Mouse (Mus musculus) adrenal gland, adult 18-20 months (tissue): ENCODE measurements at regions not wholly inside any gene's neighbourhood (a gene's known extent, or its start where the extent isn't known, plus 50 kb on each side); places are given as distances from the start of the nearest gene placed in this dataset.

Experiments used
- DNase-seq, 2 experiments: peaks; one replicate each; pipeline ENCODE4 v3.0.0; 2021 to 2022; ENCODE audit warnings: low spot score in 2 of 2

GRCm38 (mm10) chr5:149338016-149338696, 73.4 kb upstream of the Medag start:
- no peak for DNase-seq

GRCm38 (mm10) chr5:149338697-149339078, 72.9 kb upstream of the Medag start:
- DNase-seq, result no peak

- no peak for DNase-seq
Measured at GRCm38 (mm10) chr5:149340361-149340760, 71.2 kb upstream of the Medag start.

GRCm38 (mm10) chr5:149341461-149341860, 70.1 kb upstream of the Medag start:
- DNase-seq, result no peak

- no peak for DNase-seq
Measured at GRCm38 (mm10) chr5:149343610-149344527, 67.7 kb upstream of the Medag start.

GRCm38 (mm10) chr5:149344528-149344855, 67.1 kb upstream of the Medag start:
- no peak for DNase-seq

GRCm38 (mm10) chr5:149345161-149345560, 66.4 kb upstream of the Medag start:
- no peak for DNase-seq

- DNase-seq, result no peak
Measured at GRCm38 (mm10) chr5:149349685-149350084, 61.9 kb upstream of the Medag start.

- peak; percentile 42 to 54 for DNase-seq
Measured at GRCm38 (mm10) chr5:149353039-149353655, 58.4 kb upstream of the Medag start.

- DNase-seq, result no peak
Measured at GRCm38 (mm10) chr5:149354448-149355115, 57.0 kb upstream of the Medag start.

GRCm38 (mm10) chr5:149355131-149355530, 56.4 kb upstream of the Medag start:
- no peak for DNase-seq

GRCm38 (mm10) chr5:149356970-149357369, 54.6 kb upstream of the Medag start:
- DNase-seq, result no peak
